Mouse (Mus musculus) testis, adult 2 months (tissue): ENCODE results near the gene Dnase2b.

ENCODE experiments used
- CTCF ChIP-seq: fragments of 200-500 bp; IDR thresholded peaks from 2 replicates; pipeline ENCODE4 v1.5.1; 2012; ENCODE audit warnings: low read depth, mild to moderate bottlenecking, inconsistent platforms, low read length, moderate library complexity; ENCODE audit not compliant: control insufficient read depth, insufficient read depth, insufficient replicate concordance
- POLR2A ChIP-seq: fragments of 200-500 bp; IDR thresholded peaks from 2 replicates; pipeline ENCODE4 v1.6.1; 2012; ENCODE audit warnings: low read depth, mild to moderate bottlenecking, inconsistent platforms, low read length, moderate library complexity; ENCODE audit not compliant: control insufficient read depth

DNA sequence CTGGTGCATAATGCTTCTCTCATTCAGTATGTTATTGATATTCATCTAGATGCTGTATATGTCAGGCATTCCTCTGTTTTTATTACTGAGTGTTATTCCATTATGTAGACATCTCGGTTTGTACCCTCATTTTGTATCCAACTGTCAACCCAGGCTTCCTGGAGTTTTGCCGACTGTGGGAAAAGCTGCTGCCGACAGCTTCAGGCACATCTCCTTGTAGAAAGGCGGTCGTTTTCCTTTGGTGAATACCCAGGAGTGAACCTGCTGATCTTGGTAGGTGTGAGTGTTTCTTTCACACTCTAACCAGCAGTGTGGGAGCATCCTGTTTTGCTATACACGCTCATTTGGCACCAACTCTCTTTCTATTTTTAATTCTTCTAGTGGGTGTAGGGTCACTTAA lies 45.6 kb upstream of the Dnase2b start:
- TF ChIP-seq POLR2A (no peak), CTCF (no peak)
